Mouse (Mus musculus) forebrain, postnatal 0 days (tissue): ENCODE measurements around the gene Dnajc2. TPM values are rescaled to one million over a fixed set of nuclear protein-coding genes. Genes with fewer than 3 reads are reported as not detected.

Source experiments
- ATAC-seq: fragments of 200-750 bp; cut with Nextera tagmentation; 2 replicates; pipeline ENCODE4 v1.8.0; 2017; ENCODE audit warnings: mild to moderate bottlenecking, moderate library complexity
- DNase-seq: peaks from one replicate; pipeline ENCODE4 v3.0.0-alpha.2; 2015
- H3K27ac ChIP-seq: fragments of 300-500 bp; sonication (generic); 2 replicates; pipeline ENCODE4 v1.5.1; 2014; ENCODE audit warnings: low read depth, mild to moderate bottlenecking, antibody characterized with exemption, low read length, moderate library complexity, mixed read lengths
- H3K27me3 ChIP-seq: fragments of 300-500 bp; sonication (generic); 2 replicates; pipeline ENCODE4 v1.6.1; 2014; ENCODE audit warnings: mild to moderate bottlenecking, low read length, mixed read lengths; ENCODE audit not compliant: insufficient read depth
- H3K36me3 ChIP-seq: fragments of 300-500 bp; sonication (generic); 2 replicates; pipeline ENCODE4 v1.6.1; 2014; ENCODE audit warnings: mild to moderate bottlenecking, moderate library complexity; ENCODE audit not compliant: insufficient read depth
- H3K4me1 ChIP-seq: fragments of 300-500 bp; sonication (generic); 2 replicates; pipeline ENCODE4 v1.6.1; 2014; ENCODE audit warnings: antibody characterized with exemption; ENCODE audit not compliant: insufficient read depth
- H3K4me2 ChIP-seq: fragments of 300-500 bp; sonication (generic); 2 replicates; pipeline ENCODE4 v1.6.1; 2014; ENCODE audit warnings: low read depth, mild to moderate bottlenecking, moderate library complexity
- H3K4me3 ChIP-seq: fragments of 300-500 bp; sonication (generic); 2 replicates; pipeline ENCODE4 v1.5.1; 2014; ENCODE audit warnings: low read depth, low read length, mixed read lengths
- H3K9ac ChIP-seq: fragments of 300-500 bp; sonication (generic); 2 replicates; pipeline ENCODE4 v1.6.1; 2014; ENCODE audit warnings: mild to moderate bottlenecking
- H3K9me3 ChIP-seq: fragments of 300-500 bp; sonication (generic); 2 replicates; pipeline ENCODE4 v1.6.1; 2016; ENCODE audit warnings: low read length
- CTCF ChIP-seq: sonication (generic); IDR thresholded peaks from 2 replicates; pipeline ENCODE4 v1.5.1; 2016; ENCODE audit warnings: antibody characterized with exemption, control low read depth, low read depth
- WGBS: fragments of 180-500 bp; shearing (Covaris S2); extraction: QIAGEN DNeasy Blood & Tissue Kit; methylation state at CpG from one replicate; pipeline ENCODE4 v1.1.7; 2014; 5-methylcytosine and 5-hydroxymethylcytosine counted together
- polyA plus RNA-seq: library from polyadenylated mRNA; unstranded; fragments of >200 nt; fragmentation: Nextera tagmentation; extraction: Ambion mirVana; gene quantifications from 2 replicates; pipeline ENCODE4 v1.2.1, GENCODE M21; 2015
- total RNA-seq: library from RNA; depleted of rRNA; stranded (reverse); fragments of >200 nt; gene quantifications from 2 replicates; pipeline ENCODE4 v1.2.3, GENCODE M21; 2014

The Dnajc2 gene
- total and polyA plus RNA-seq, 2 experiments from 2014 or later = 42.7 to 73.1 TPM

DNA sequence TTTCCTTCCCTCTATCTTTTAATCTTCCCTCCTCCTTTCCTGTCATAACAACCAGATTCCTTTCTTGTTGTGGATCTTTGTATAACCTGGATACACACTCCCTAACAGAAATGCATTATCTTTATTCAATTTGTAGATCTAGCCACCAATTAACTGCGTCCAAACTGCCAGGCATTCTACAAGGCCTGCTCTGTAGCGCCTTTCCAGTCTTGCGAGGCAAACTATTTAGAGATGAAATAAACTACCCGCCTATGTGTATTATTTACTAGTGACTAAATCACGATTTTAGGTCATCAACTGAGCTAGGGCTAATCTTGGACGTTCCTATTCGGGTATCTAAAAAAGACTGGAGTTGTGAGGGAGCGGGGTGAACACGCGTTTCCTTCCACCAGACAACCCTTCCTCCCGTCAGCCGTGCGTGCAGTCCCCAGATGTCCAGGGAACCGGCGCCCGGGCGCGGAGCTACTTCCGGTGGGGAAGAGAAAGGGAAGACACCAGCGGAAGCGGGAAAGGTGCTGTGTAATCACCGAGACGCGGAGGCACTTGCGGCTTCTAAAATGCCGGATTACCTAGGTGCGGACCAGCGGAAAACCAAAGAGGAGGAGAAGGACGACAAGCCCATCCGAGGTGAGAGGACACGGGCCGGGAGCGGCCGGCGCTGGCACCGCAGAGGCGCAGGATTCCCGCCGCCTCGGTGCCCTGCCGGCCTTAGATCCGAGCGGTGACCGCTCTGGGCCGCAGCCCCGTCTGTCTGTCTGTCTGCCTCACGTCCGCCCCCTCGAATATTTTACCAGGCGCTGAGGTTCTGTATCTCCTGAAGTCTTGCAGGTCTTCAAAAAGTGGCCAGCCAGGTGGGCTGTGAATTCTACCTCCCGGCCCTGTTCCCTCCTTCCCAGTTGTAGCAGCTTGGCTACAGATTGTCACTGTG, 1.5 kb upstream of the Dnajc2 start:
- Histone ChIP-seq H3K27ac (peak overlapping the region; percentile 76), H3K4me3 (peak overlapping the region; percentile 93), H3K4me2 (peak overlapping the region; percentile 72), H3K4me1 (peaks cover 9% of the 10 kb centered on the region; the same call in 1 of the 2 replicates), H3K9me3 (no peaks in the 10 kb centered on the region), H3K9ac (peak overlapping the region; percentile 87), H3K27me3 (no peaks in the 10 kb centered on the region), H3K36me3 (peaks cover 15% of the 10 kb centered on the region)
- no peak for TF ChIP-seq CTCF
- DNase-seq = peak; percentile 95
- WGBS = 2% methylated on average over 51 of the region's 51 CpGs
- peak; percentile 90 for ATAC-seq

DNA sequence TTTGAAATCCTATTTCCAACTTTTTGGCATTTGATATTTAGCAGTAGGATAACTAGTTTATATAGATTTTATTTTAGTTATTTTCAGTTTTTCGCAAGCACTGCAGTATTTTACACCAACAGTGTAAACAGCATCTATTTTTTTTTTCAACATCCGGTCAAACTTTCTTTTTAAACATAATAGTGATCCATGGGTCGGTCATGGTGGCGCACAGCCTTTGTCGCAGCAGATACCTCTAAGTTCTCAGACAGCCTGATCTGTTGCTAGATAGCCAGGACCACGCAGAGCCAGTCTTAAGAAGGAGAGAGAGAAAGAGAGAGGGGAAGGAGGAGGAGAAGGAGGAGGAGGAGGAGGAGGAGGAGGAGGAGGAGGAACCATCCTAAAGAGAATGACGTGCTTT, 725 bp upstream of the Dnajc2 start:
- Histone ChIP-seq H3K36me3 (peaks cover 22% of the 10 kb centered on the region), H3K9me3 (no peaks in the 10 kb centered on the region), H3K27me3 (no peaks in the 10 kb centered on the region), H3K4me3 (peak overlapping the region; percentile 93; the same call in 1 of the 2 replicates), H3K9ac (no peak overlapping the region), H3K27ac (0 out of 2 replicates have a peak overlapping the region, but pooled peaks have one; percentile 76), H3K4me2 (peak overlapping the region; percentile 72), H3K4me1 (peaks cover 9% of the 10 kb centered on the region; the same call in 1 of the 2 replicates)
- DNase-seq = no peak
- TF ChIP-seq CTCF = no peak
- 76% methylated on average over 7 of the region's 7 CpGs for WGBS
- no peak for ATAC-seq

DNA sequence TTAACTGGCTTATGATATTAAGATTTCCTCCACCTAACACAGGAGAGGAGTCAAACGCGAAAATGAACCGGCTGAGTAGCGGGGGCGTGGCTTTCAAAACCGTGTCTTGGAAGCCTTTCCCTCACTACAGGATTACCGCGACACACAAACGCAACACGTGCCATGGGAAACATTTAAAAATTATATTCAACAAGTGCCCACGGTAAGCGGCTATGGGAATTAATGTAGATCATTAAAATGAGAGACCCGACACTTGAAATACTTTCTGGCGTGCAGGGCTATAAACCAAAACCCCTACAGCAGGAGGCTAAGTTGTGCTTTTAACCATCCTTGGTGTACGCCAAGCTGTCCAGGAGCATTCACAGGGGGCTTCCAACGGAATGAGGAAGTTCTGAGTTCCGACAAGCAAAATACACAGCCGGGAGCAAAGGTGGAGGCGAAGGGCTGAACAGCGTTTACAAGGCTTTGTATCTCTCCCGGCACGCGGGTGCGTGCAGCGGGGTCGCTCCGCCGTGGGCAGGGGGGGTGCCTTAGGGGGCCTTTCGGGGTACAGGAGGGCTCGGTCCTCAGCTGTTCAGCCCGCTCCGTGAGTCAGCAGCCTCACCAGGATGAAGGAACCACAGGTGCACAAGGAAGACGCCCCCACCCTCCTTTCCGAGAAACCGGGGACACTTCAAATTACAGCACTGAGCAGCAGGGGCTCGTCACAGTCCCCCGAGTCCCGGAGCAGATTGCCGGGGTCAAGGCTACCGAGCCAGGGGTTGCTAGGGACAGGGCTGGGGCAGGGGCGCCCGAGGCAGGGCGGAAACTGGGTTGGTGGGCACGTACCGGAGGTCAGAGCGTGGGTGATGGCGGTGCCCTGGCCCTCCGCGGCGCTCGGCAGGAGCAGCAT, 644 bp downstream of the Dnajc2 start:
- DNase-seq (no peak), ATAC-seq (peak; percentile 67)
- Histone ChIP-seq H3K9me3 (no peaks in the 10 kb centered on the region), H3K9ac (peak overlapping the region; percentile 65), H3K4me1 (peaks cover 9% of the 10 kb centered on the region; the same call in 1 of the 2 replicates), H3K4me3 (peak overlapping the region; percentile 66), H3K27ac (peak overlapping the region; percentile 62), H3K36me3 (peaks cover 36% of the 10 kb centered on the region), H3K27me3 (no peaks in the 10 kb centered on the region), H3K4me2 (peak overlapping the region; percentile 88)
- no peak for TF ChIP-seq CTCF
- under 1% methylated on average over 51 of the region's 51 CpGs for WGBS

DNA sequence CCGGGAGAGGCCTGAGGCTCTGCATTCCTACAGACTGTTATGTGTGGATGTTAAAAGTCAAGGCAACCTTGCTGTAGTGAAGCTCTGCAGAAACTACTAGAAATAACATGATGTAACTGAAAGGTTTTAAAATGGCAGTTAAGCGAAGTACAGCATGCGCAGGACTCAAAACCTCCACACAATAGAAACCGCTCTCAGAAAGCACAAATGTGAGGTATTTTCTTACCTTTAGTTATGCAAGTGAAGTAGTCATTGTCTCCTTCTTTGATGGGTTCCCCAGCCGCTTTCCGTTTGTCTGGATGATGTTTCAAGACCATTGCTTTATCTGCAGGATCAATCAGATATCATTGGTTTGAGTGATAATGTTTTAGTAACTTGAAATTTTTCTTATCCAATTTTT, 8.6 kb downstream of the Dnajc2 start:
- no peak overlapping the region for H3K4me2 ChIP-seq
- DNase-seq (no peak), ATAC-seq (no peak)
- H3K9ac ChIP-seq = no peak overlapping the region
- H3K27ac ChIP-seq = no peak overlapping the region
- peaks cover 58% of the 10 kb centered on the region for H3K36me3 ChIP-seq
- H3K27me3 ChIP-seq = no peaks in the 10 kb centered on the region
- WGBS = 96% methylated on average over 6 of the region's 6 CpGs
- no peaks in the 10 kb centered on the region for H3K4me1 ChIP-seq
- H3K4me3 ChIP-seq = no peak overlapping the region
- TF ChIP-seq CTCF = no peak
- H3K9me3 ChIP-seq = no peaks in the 10 kb centered on the region

DNA sequence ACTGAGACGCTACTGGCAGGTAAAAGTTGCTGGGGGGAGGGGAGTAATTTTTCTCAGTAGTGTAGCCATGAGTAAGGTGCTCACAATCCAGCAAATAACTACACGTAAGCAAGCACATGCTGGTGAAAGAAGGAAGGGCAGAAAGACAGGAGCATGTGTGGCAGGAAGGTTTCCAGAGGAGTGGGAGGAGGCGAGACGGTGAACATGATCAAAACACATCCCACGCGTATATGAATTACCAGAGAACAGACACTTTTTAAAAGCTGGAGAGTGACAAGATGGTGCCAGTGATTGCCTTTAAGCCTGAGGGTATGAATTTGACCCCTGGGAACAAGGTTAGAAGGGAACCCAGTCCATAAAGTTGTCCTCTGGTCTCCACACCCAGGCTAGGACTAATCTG, 15.2 kb downstream of the Dnajc2 start:
- Histone ChIP-seq H3K9me3 (no peaks in the 10 kb centered on the region), H3K9ac (no peak overlapping the region), H3K27me3 (no peaks in the 10 kb centered on the region), H3K27ac (no peak overlapping the region), H3K4me1 (no peaks in the 10 kb centered on the region), H3K36me3 (peaks cover 61% of the 10 kb centered on the region), H3K4me2 (no peak overlapping the region), H3K4me3 (no peak overlapping the region)
- ATAC-seq (no peak), DNase-seq (no peak)
- 96% methylated on average over 6 of the region's 6 CpGs for WGBS
- no peak for TF ChIP-seq CTCF

DNA sequence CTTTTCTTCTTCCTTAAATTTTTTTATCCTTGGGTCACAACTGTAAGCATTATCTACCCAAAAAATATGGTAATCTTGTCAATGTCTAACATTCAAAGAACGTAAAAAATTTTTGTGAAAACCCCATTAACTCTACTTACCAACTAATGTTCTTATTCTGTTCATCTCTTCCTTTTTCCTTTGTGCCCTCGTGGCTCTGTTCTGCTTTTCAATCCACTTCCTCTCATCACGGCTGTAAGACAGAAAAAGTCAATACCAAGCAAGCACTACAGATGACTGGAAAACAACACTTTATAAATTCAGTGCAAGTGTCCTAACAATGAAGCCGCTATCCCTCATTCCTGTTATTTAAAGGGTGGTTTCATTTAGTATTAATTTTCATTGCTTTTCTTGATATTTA, 16.5 kb downstream of the Dnajc2 start:
- no peak for DNase-seq
- Histone ChIP-seq H3K27ac (no peak overlapping the region), H3K36me3 (peaks cover 63% of the 10 kb centered on the region), H3K9ac (no peak overlapping the region), H3K4me1 (no peaks in the 10 kb centered on the region), H3K27me3 (no peaks in the 10 kb centered on the region), H3K9me3 (no peaks in the 10 kb centered on the region), H3K4me3 (no peak overlapping the region), H3K4me2 (no peak overlapping the region)
- 97% methylated on average over 4 of the region's 4 CpGs for WGBS
- TF ChIP-seq CTCF = no peak
- ATAC-seq = no peak
